Mouse (Mus musculus) neutrophil, adult 59 days (primary cell): Measurements from ENCODE around the gene Gm9049. TPM values are rescaled to one million over a fixed set of nuclear protein-coding genes. Genes with fewer than 3 reads are reported as not detected.

Source experiments
- total RNA-seq, 2 experiments: library from RNA; stranded (reverse); gene quantifications; 1 replicate in 1 of 2; 2 replicates in 1 of 2; pipeline ENCODE4 v1.2.4; 2023

The Gm9049 gene
- total RNA-seq, result not detected

GRCm38 (mm10) chr10:118354005-118354404 is at the start of gene Gm9049:
Gene Gm9049, minus strand, starts transcription at chr10:118354105.

DNA sequence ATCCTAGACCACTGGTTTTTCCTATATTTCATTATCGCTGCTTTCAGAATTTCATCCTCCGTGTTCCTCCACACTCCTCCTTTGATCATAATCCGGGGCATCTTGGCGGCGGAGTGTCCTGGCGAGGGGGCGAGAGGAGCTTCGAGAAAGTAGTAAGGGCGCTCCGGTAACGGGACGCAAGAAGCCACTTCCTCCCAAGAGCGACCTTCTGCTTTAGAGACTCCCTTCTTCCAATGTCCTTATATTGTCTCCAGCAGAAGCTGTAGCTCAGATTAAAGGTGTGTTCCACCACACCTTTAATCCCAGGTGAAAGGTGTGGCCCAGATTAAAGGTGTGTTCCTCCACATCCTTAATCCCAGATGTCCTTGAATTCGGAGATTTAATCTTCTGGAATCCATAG is 5.3 kb downstream of the Gm9049 start, which contains the start of gene Gm9048:
Gene Gm9048, minus strand, starts transcription at position 101 of the 400 bp plus-strand sequence.

GRCm38 (mm10) chr10:118343155-118343554 is 10.8 kb downstream of the Gm9049 start, which contains the start of gene Gm9046:
Gene Gm9046, minus strand, starts transcription at chr10:118343255.

GRCm38 (mm10) chr10:118337731-118338130 is 16.2 kb downstream of the Gm9049 start, which contains the start of gene Gm9045:
Gene Gm9045, minus strand, starts transcription at chr10:118337831.

DNA sequence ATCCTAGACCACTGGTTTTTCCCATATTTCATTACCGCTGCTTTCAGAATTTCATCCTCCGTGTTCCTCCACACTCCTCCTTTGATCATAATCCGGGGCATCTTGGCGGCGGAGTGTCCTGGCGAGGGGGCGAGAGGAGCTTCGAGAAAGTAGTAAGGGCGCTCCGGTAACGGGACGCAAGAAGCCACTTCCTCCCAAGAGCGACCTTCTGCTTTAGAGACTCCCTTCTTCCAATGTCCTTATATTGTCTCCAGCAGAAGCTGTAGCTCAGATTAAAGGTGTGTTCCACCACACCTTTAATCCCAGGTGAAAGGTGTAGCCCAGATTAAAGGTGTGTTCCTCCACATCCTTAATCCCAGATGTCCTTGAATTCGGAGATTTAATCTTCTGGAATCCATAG is 21.6 kb downstream of the Gm9049 start, which contains the start of gene Gm9044:
Gene Gm9044, minus strand, starts transcription at position 101 of the 400 bp plus-strand sequence.

DNA sequence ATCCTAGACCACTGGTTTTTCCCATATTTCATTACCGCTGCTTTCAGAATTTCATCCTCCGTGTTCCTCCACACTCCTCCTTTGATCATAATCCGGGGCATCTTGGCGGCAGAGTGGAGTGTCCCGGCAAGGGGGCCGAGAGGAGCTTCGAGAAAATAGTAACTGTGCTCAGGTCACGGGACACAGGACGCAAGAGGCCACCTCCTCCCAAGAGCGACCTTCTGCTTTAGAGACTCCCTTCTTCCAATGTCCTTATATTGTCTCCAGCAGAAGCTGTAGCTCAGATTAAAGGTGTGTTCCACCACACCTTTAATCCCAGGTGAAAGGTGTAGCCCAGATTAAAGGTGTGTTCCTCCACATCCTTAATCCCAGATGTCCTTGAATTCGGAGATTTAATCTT is 27.0 kb downstream of the Gm9049 start, which contains the start of gene Gm9040:
Gene Gm9040, minus strand, starts transcription at position 101 of the 400 bp plus-strand sequence.

Other genes with a start within 250 kb of the Gm9049 start
- gene Mdm1, start 212.3 kb downstream of the Gm9049 start, total RNA-seq, result 10 to 100 TPM; 10.8 to 14.1 TPM
- not detected for gene Il22, start 149.2 kb downstream of the Gm9049 start, total RNA-seq
- gene Gm32717, start 113.3 kb downstream of the Gm9049 start, total RNA-seq, result under 1 TPM; 0.51 to 0.53 TPM
- under 1 TPM; 0.51 to 0.53 TPM for gene Gm32802, start 95.4 kb downstream of the Gm9049 start, total RNA-seq
- gene Iltifb, start 59.1 kb downstream of the Gm9049 start, total RNA-seq, result not detected
- not detected for gene Gm9040, start 27.1 kb downstream of the Gm9049 start, total RNA-seq
- gene Gm9044, start 21.7 kb downstream of the Gm9049 start, total RNA-seq, result not detected
- gene Gm9045, start 16.3 kb downstream of the Gm9049 start, total RNA-seq, result not detected
- gene Gm9046, start 10.8 kb downstream of the Gm9049 start, total RNA-seq, result not detected
- gene Gm9048, start 5.4 kb downstream of the Gm9049 start, total RNA-seq, result not detected
- gene Ifng, start 86.9 kb upstream of the Gm9049 start, total RNA-seq, result not detected